Mouse (Mus musculus): ENCODE results near the gene Tnpo2.
"Not testable (repeated sequence)": the region's sequence is repeated elsewhere in the genome, so short reads cannot be mapped to it uniquely, and the experiment has no call there.

Gene Tnpo2

DNA sequence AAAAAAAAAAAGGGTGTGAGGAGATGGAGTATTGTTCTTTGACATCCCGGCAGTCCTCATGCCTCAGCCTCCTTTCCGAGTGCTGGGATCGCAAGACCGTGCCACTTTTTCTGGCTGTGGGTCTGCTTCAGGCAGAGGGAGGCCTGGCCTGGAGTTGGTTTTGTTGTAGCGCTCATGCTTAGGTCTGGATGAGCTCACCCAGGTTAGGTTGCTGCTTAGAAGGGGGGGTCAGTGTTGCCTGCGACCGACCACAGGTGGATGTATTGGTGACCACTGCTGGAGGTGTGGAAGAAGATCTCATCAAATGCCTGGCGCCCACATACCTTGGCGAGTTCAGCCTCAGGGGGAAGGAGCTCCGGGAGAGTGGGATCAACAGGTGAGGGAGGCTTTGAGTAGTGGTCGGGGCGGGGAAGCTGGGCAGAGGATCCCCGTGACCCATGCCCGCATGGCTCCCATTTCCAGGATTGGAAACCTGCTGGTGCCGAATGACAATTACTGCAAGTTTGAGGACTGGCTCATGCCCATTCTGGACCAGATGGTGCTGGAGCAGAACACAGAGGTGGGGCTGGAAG, 36.4 kb downstream of the Tnpo2 start:
- no peak for DNase-seq (ENCODE audit: low spot score)

DNA sequence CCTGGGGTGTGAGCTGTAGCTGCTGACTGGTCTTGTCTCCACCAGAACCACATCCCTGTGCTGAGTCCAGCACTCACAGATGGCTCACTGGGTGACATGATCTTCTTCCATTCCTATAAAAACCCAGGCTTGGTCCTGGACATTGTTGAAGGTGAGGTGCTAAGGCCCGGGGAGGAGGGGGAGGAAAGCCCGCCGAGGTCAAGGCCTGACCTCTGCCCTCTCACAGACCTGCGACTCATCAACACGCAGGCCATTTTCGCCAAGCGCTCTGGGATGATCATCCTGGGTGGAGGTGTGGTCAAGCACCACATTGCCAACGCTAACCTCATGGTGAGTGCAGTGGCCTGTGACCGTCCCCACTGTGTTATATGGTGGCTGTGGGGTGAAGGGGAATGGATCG, 37.5 kb downstream of the Tnpo2 start:
- DNase-seq (ENCODE audit: low spot score), result no peak

DNA sequence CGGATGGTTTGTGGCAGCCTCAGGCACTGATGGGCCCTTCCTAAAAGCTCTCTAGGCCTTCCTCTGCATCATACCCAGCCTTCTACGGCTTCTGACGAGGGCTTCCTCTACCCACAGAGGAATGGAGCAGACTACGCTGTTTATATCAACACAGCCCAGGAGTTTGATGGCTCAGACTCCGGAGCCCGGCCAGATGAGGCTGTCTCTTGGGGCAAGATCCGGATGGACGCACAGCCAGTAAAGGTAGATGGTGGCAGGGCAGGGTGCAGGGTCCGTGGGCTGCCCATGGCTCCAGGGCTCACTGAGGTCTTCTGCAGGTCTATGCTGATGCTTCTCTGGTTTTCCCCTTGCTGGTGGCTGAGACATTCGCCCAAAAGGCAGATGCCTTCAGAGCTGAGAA, 37.9 kb downstream of the Tnpo2 start:
- no peak for DNase-seq (ENCODE audit: low spot score)

DNA sequence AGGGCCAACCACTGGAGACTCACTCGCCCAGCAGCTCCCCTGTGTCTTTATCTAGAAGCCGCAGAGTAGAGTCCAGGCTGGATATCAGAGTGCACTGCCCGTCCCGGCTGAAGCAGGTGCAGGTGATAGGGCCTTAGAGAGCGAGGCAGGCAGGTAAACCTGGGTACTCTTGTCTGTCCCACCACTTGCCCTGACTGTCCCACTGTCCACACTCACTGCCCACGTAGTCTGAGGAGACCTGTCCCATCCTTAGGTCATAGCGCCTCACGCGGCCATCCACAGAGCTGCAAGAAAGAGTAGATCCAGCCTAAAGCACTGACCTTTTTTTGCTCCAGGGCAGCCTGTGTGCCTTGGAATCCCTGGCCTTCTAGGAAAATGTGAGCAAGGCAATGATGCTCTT, 39.3 kb downstream of the Tnpo2 start:
- peak; percentile 67 for DNase-seq (ENCODE audit: low spot score)

DNA sequence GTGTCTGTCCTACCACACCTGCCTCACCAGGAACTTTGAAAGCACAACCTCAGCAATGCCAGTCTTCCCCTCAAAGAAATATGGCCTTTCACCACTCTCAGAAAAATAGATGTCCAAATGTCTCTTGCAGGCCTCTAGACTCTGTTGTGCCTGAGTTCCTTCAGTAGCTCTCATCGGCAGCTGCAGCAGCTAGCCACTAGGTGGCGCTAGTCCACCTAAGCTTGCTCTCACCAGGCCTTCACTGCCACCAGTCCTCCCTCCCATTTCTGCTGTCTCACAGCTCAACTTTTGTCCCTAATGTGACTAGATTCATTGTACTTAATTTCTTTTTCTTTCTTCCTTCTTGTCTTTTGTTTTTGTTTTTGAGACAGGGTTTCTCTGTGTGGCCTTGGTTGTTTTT, 40.3 kb downstream of the Tnpo2 start:
- peak; percentile 95 for DNase-seq (ENCODE audit: low spot score)

DNA sequence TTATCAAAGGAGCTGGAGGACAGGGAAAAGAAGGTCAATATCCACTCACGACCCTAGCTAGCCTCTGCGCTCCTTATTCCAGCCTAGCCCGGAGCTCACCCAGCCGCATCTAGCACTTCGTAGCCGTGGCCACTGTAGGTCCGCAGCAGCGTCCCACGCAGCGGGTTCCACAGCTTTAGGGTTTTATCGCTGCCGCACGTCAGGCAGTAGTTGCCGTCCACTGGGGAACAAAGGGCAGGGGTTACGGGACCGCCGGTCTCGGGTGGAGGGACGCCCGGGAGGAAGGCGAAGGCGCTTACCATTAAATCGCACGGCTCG, 43.5 kb downstream of the Tnpo2 start:
- no peak for DNase-seq (ENCODE audit: low spot score)

DNA sequence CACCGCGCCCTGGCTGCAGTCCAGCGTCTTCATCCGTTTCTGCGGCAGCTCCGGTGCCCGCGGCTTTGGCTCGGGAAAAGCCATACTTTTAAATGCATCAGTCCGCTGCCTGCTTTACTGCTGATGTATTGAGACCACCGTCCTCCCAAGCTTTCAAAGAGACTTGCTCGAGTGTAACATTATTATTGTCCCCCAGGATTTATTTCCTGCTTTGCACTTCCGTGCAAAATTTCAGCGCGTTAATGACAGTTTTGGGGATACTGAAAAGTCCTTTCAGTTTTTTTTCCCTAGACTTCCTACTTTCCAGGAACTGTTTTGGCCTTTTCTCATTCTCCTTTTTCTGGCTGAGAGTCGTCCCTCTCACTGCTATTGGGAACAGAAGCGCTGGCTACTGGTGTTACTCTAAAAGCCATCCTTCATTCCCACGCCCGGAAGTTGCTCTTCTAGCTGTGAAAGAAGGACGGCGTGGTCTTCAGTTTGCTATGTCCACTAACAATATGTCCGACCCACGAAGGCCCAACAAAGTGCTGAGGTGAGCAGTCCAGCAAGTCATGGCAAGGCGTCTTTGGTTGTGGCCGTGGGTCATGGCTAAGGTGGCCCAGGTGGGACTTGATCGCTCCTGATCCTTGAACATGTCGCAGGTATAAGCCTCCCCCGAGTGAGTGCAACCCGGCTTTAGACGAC, 44.0 kb downstream of the Tnpo2 start, which contains the start of gene Wdr83os:
Gene Wdr83os (plus strand): TSS at position 209 of the 684 bp plus-strand sequence.
- peak; percentile 82 for DNase-seq (ENCODE audit: low spot score)

DNA sequence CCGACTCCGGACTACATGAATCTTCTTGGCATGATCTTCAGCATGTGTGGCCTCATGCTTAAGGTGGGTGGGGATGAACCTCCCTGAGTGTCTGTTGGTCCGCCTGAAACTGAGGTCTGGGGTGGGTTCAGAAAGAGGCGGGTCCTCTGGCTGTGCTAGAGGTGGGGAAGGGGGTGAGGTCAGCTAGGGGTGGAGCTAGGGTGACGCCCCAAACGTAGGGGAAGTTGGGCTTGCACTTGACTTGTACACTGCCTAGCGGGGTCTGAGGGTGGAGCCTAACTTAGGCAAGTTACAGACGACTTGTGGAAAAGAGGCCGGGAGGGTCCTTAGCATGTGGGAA, 44.5 kb downstream of the Tnpo2 start, which contains the start of gene Wdr83:
Gene Wdr83 (minus strand): TSS at position 91 of the 340 bp plus-strand sequence.
- peak; percentile 53 for DNase-seq (ENCODE audit: low spot score)

DNA sequence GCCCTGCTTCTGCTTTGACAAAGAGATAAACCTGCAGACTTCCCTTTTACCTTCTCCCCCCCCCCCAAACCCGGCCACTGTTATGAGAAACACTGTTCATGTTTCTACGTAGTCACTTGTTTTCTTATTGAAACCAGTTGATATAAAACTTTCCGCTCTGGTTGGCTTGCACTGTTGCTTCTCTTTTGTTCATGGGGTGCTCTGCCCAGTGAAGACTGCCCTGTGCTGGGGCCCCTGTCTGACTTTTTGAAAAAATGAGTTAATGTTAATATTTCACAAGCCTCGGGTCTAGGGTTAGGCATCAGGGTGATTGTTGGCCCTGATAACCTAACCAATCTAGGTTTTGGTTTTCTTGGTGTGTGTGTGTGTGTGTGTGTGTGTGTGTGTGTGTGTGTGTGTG, 45.5 kb downstream of the Tnpo2 start:
- DNase-seq (ENCODE audit: low spot score), result not testable (repeated sequence)

DNA sequence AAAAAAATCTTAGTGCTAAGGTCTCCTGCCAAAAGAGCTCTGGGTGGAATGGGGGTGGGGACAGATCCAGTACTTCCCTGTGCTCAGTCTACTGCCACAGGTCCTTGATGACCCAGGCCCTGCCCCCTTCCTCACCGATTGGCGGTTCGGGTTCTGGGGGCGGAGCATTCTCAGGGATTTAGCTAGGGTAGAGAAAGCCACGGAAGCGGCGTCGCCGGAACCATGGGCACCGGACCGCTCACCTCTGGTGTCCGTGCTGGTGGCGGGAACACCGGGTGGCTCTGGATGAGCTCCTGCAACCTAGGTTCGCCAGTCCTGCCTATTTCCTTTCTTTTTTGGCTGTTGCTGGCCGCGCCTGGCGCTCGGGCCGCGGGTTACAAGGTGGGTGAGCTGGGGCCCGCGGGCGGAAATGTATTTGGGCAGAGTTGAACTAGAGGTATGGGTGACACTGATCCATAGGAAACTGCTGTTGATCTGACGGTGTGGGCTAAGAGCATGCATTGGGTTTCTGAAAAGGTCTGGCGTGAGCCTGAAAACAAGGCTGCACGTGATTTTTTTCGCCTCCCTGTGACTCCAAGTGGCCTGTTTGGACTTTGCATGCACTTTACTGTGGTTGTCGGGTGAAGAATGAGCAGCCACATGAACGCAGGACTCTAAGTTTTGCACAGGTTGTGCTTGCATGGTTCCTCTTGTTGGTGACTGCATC, 46.5 kb downstream of the Tnpo2 start, which contains the start of gene Man2b1:
Gene Man2b1 (plus strand): TSS at position 163 of the 706 bp plus-strand sequence.
- DNase-seq (ENCODE audit: low spot score), result peak; percentile 79

DNA sequence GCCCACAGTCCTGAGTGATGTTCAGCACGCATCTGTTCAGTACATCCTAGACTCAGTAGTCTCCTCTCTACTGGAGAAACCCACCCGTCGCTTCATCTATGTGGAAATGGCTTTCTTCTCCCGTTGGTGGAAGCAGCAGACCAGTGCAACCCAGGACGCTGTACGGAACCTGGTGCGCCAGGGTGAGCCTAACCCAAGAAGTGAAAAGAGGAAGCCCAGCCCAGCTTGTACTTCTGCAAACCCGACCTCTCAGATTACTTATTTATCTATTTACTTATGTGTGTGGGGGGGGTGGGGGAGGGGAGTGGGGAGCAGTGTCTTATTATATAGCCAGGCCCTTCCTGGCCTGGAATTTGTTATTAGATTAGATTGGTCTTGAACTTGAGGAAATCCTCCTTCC, 47.9 kb downstream of the Tnpo2 start:
- no peak for DNase-seq (ENCODE audit: low spot score)

DNA sequence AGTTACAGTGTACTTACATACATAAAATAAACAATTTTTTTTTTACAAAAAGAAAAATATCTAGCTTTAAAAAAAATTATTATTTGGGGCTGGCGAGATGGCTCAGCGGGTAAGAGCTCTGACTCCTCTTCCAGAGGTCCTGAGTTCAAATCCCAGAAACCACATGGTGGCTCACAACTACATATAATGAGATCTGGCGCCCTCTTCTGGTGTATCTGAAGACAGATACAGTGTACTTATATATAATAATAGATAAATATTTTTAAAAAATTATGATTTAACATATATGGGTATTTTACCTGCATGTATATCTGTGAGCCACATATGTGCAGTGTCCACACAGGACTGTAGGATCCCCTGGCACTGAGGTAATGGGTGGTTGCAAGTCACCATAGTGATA, 49.5 kb downstream of the Tnpo2 start:
- DNase-seq (ENCODE audit: low spot score), result no peak

DNA sequence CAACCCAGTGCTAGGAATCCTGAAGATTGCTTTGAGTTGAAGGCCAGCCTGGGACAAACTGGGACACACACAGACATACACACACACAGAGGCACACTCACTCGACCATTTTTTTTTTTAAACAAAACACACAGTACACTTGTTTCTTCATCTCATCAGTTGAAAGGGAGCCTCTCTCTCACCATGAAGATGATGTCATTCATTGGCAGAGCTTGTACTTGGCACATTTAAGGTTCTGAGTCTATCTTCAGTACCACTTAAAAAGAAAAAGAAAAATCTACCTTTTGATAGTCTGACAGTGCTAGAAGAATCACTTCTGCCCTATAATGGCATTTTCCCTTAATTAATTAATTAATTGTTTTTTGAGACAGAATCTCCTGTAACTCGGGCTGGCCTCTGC, 52.1 kb downstream of the Tnpo2 start:
- no peak for DNase-seq (ENCODE audit: low spot score)

DNA sequence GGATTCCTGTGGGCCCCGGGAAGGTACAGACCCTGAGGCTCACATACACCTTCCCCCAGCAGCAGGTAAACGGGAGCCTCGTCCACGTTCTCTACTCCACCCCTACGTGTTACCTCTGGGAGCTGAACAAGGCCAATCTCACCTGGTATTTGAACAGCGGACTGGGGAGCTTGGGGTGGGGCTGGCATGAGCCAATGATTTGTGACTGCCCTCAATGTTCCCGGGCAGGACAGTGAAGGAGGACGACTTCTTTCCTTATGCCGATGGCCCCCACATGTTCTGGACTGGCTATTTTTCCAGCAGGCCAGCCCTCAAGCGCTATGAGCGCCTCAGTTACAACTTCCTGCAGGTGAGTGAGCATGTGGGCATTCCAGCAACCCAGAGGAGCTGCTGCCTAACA, 54.1 kb downstream of the Tnpo2 start:
- DNase-seq (ENCODE audit: low spot score), result no peak

DNA sequence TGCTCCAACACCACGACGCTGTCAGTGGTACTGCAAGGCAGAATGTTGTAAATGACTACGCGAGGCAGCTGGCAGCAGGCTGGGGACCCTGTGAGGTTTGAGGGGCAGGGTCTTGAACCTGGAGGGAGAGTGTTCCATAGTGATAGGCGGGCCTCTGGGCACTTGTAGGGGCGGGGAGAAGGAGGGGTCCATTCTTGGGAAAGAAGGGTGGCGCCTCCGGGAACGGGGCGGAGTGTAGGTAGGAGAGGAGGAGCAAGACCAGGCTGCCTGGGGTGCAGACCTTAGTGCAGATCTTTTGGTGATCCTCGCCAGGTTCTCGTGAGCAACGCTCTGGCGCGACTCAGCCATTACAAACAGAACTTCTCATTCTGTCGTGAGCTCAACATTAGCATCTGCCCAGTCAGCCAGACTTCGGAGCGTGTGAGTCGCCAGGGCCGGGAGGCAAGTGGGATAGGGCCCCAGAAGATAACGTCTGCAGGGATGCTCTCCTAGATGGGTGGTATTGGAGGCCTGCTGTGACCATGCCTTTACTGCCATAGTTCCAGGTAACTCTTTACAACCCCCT, 54.9 kb downstream of the Tnpo2 start:
- DNase-seq (ENCODE audit: low spot score), result no peak

DNA sequence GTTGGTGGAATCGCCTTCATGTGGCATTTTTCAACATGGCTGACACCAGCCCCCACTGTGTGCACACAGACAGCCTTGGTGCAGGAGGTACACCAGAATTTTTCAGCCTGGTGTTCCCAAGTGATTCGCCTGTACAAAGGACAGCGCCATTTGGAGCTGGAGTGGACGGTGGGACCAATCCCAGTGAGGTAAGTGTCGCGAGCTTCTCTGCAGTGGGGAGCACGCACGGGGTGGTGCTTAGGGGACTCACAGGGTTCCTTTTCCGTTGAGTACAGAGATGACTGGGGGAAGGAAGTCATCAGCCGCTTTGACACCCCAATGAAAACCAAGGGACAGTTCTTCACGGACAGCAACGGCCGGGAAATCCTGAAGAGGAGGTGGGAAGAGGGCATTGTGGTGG, 58.3 kb downstream of the Tnpo2 start:
- no peak for DNase-seq (ENCODE audit: low spot score)

DNA sequence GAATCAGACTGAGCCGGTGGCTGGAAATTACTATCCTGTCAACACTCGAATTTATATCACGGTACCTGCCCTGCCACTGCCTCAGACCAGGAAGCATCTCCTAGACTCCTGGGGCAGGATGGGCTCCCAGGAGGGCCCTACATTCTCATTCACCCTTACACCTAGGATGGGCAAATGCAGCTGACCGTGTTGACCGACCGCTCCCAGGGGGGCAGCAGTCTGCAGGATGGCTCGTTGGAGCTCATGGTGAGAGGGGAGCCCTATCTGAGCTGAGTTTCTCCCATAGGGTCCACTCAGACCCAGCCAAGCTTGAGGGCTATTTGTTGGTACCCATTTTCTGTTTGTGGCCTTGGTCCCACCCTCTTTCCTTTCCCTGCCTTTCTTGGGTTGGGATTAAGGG, 58.9 kb downstream of the Tnpo2 start:
- DNase-seq (ENCODE audit: low spot score), result no peak

DNA sequence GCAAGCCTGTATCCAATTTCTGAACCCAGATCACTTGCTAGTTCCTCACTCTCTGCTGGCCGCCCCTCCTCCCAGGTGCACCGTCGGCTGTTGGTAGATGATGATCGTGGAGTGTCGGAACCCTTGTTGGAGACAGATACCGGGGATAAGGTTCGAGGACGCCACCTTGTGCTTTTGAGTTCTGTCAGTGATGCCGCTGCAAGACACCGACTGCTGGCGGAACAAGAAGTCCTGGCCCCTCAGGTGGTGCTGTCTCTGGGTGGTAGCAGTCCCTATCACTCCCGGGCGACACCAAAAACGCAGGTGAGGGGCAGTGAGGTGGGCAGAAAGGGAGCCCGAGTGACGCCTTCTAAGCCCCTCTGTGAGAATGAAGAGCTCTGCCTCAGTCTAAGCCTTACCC, 59.5 kb downstream of the Tnpo2 start:
- no peak for DNase-seq (ENCODE audit: low spot score)

DNA sequence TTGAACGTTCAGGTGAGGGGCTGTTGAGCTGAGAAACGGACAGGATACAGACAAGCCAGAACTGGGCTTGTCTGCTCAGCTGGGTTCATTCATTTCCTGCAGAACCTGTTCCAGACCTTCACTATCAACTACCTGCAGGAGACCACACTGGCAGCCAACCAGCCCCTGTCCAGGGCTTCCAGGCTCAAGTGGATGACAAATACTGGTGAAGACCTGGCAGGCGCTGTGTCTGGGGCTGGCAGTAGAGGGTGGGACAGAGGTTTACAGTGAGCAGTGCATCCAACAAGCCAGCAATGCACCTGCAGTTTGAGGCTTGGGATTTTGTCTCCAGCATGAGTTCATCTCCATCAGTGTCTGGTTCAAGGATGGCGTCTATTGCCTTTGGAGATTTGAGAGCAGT, 60.1 kb downstream of the Tnpo2 start:
- no peak for DNase-seq (ENCODE audit: low spot score)

DNA sequence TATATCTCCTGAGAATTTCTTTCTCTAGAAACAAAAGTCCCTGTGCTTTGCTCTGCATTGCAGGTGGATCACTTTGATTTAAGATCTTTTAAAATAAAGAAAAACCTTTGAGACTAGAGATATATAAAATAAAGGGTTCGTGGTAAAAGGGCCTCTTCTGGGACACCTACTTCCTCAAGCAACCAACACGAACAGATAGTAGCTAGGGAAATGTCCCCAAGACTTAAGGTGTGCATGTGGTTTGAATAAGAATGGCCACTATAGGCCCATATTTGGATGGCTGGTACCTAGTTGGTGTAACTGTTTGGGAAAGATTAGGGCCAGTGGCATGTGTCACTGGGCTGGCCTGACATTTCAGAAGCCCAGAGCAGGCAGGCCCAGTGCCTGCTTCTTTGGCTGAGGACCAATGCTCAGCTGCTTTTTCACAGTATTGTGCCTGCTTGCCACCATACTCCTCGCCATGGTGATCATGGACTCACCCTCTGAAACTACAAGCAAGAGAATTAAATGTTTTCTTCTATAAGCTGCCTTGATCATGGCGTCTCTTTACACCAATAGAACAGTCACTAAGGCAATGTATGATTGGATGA, 63.5 kb downstream of the Tnpo2 start:
- no peak for DNase-seq (ENCODE audit: low spot score)

Data from retina, embryonic 14.5 days (tissue).